Mouse (Mus musculus): ENCODE data around the gene Rhbdd3. TPM values are rescaled to one million over a fixed set of nuclear protein-coding genes. Genes with fewer than 3 reads are reported as not detected.

The Rhbdd3 gene
- polyA plus RNA-seq, 1 experiment = 41.9 TPM

DNA sequence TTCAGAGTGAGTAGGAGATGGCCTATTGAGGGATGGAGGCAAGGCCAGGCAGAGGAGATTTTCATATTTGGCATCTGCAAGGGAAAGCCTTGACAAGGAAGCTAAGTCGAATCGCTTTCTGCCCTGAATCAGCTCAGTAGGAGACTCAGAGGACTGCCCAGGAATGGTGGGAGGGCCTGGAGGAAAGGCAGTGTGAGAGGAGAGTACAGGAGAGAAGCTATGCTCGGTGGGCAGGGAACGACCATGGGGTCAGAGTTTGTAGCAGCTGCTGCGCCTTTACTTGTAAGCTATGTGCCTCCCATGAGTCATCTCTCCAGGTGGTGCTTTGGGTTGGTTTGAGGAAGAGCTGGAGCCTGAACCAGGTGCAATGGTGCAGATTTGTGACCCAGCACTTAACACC is 2.1 kb downstream of the Rhbdd3 start:
- peak; percentile 5 for DNase-seq (ENCODE audit: low read depth)
- TF ChIP-seq CTCF (IDR thresholded peaks at IDR 0.05; ENCODE audit: borderline replicate concordance, extremely low read depth, insufficient read depth, insufficient read length) = no peak

DNA sequence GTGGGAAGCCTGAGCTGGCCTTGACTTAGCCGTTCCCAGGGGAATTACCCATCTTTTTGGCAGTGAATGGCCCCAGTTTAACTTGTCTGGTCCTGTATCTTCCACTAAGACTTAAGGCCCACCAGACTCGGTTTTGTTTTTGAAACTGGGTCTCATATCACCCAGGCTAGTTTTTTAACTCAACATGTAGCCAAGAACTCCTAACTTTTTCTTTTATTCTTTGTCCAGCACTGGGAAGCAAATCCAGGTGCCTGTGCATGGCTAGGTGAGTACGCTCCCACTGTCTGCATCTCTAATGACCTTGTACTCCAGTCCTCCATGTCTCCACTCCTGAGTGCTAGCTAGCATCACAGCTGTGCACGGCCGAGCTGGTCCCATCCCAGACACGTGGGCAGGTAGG is 2.9 kb downstream of the Rhbdd3 start:
- no peak for TF ChIP-seq POLR2A (IDR thresholded peaks at IDR 0.05; ENCODE audit: borderline replicate concordance, extremely low read depth, insufficient read depth, insufficient read length, poor library complexity, severe bottlenecking)
- TF ChIP-seq CTCF (IDR thresholded peaks at IDR 0.05; ENCODE audit: borderline replicate concordance, extremely low read depth, insufficient read depth, insufficient read length) = no peak
- DNase-seq (ENCODE audit: low read depth) = peak; percentile 1

DNA sequence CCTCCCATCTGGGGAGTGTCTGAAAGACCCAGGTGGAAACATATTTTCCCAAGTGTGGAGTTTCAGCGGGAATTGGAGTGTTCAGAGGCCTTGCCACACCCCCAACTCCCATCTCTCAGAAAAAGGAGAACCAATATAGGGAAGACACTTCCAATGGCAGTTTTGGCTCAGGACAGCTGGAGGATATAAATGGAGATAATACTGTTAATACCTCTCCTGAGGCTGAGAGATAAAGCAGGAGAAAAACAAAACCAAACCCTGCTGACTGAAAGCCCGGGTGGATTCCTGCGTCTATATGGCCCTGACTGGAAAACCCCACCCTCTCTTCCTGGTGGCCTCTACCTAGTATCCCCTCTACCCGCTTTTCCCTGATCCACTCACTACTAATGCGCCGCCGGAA is 3.7 kb downstream of the Rhbdd3 start:
- TF ChIP-seq CTCF (IDR thresholded peaks at IDR 0.05; ENCODE audit: borderline replicate concordance, extremely low read depth, insufficient read depth, insufficient read length) (no peak), POLR2A (IDR thresholded peaks at IDR 0.05; ENCODE audit: borderline replicate concordance, extremely low read depth, insufficient read depth, insufficient read length, poor library complexity, severe bottlenecking) (no peak)
- no peak for DNase-seq (ENCODE audit: low read depth)

DNA sequence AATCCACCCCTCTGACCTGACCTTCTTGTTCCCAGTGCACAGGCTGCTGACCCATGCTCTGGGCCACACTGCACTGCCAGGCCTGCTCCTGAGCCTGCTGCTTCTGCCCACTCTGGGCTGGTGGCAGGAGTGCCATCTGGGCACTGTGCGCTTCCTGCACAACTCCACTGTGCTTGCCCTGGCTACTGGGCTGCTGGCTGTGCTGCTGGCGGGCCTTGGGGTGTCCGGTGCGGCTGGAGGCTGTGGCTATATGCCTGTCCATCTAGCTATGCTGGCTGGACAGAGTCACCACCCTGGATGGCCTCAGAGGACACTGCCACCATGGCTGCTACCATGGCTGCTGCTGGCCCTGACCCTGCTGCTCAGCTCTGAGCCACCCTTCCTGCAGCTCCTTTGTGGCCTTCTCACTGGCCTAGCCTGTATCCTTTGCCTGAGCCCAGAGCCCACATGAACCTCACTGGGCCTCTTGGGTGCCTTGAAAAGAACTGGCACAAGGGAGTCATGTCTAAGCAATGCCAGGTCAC is 5.3 kb downstream of the Rhbdd3 start:
- no peak for TF ChIP-seq CTCF (IDR thresholded peaks at IDR 0.05; ENCODE audit: borderline replicate concordance, extremely low read depth, insufficient read depth, insufficient read length)
- no peak for TF ChIP-seq POLR2A (IDR thresholded peaks at IDR 0.05; ENCODE audit: borderline replicate concordance, extremely low read depth, insufficient read depth, insufficient read length, poor library complexity, severe bottlenecking)
- DNase-seq (ENCODE audit: low read depth) = no peak

DNA sequence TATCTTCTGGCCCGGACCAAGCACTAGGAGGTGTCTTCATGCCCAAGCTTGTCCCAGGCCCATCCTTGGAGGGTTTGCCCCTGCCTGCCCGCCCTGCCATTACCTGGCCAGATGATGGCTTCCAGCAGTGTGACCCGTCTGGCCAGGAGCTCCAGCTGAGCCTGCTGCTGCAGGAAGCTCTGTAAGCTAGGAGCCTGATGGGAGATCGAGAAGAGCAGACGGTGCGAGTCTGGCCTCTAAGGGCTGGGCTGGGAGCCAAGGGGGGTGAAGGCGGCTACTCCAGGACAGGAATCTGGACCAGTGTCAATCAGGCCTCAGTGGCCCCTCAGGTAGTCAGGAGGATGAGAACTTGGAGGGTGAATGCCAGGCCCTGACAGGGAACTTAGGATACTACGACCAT is 10.7 kb downstream of the Rhbdd3 start:
- no peak for DNase-seq (ENCODE audit: low read depth)
- no peak for TF ChIP-seq CTCF (IDR thresholded peaks at IDR 0.05; ENCODE audit: borderline replicate concordance, extremely low read depth, insufficient read depth, insufficient read length)
- no peak for TF ChIP-seq POLR2A (IDR thresholded peaks at IDR 0.05; ENCODE audit: borderline replicate concordance, extremely low read depth, insufficient read depth, insufficient read length, poor library complexity, severe bottlenecking)

DNA sequence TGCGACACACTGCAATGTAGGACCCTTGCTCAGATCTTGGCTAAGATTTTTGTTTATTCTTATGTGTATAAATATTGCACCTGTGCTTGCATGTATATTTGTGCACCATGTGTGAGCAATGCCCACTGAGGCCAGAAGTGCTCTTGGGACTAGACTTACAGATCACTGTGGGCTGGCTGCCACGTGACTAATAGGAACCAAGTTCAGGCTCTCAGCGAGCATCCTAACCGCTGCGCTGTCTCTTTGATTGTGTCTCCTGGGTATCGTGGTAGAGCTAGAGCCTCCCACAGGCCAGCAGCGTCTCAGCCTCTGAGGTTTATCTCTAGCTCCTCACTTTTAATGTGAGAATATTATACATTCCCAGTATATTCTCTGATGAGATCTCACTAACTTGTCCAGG is 14.9 kb downstream of the Rhbdd3 start:
- TF ChIP-seq POLR2A (IDR thresholded peaks at IDR 0.05; ENCODE audit: borderline replicate concordance, extremely low read depth, insufficient read depth, insufficient read length, poor library complexity, severe bottlenecking) (no peak), CTCF (IDR thresholded peaks at IDR 0.05; ENCODE audit: borderline replicate concordance, extremely low read depth, insufficient read depth, insufficient read length) (no peak)
- DNase-seq (ENCODE audit: low read depth) = no peak

DNA sequence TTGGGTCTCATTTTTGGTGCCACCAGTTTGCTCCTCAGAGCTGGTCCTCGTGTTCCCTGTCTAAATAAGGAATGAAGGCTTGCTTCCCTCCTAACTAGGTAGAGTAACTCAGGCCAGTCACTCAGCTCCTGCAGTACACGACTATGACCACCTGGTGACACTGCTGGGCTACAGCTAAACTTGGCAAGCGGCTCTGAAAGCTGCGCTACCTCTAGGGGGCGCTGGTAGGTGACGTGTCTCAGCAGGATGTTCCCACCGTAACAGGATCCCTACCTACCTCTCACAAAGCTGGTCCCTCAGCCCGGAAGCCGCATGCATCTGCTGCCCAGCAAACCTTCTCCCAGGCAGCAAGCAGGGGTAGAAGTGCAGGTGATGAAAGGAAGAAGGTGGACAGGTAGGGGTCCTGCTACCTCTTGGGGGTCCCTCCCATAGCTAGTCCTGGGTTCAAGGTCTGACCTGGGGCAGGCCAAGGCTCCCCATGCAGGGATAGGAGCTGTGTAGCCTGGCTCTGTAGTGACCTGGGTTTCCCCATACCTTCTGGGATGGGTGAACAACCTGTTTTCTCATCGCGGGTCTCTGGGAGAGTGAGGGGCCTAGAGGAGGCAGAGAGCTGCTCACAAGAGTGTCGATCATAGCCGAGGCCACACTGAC is 16.3 kb downstream of the Rhbdd3 start:
- peak; percentile 84 for DNase-seq (ENCODE audit: low read depth)
- TF ChIP-seq CTCF (IDR thresholded peaks at IDR 0.05; ENCODE audit: borderline replicate concordance, extremely low read depth, insufficient read depth, insufficient read length) (peak; percentile 99), POLR2A (IDR thresholded peaks at IDR 0.05; ENCODE audit: borderline replicate concordance, extremely low read depth, insufficient read depth, insufficient read length, poor library complexity, severe bottlenecking) (no peak)

DNA sequence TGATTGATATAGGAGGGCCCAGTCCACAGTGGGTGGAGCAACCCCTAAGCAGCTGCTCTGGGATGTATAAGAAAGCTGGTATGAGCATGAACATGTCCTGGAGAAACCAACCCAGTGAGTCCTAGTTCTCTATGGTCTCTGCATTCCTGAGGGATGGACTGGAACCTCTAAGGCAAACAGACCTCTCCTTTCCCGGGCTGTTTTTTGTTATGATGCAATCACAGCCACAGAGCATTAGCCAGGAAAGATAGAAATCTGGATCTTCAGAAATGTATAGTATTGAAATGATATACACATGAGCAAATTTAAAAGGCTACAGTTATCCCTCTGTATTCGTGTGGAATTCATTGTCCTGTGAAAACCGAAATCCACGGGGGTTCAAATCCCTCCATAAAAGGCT is 27.0 kb downstream of the Rhbdd3 start:
- no peak for DNase-seq (ENCODE audit: low read depth)
- no peak for TF ChIP-seq POLR2A (IDR thresholded peaks at IDR 0.05; ENCODE audit: borderline replicate concordance, extremely low read depth, insufficient read depth, insufficient read length, poor library complexity, severe bottlenecking)
- TF ChIP-seq CTCF (IDR thresholded peaks at IDR 0.05; ENCODE audit: borderline replicate concordance, extremely low read depth, insufficient read depth, insufficient read length) = no peak

DNA sequence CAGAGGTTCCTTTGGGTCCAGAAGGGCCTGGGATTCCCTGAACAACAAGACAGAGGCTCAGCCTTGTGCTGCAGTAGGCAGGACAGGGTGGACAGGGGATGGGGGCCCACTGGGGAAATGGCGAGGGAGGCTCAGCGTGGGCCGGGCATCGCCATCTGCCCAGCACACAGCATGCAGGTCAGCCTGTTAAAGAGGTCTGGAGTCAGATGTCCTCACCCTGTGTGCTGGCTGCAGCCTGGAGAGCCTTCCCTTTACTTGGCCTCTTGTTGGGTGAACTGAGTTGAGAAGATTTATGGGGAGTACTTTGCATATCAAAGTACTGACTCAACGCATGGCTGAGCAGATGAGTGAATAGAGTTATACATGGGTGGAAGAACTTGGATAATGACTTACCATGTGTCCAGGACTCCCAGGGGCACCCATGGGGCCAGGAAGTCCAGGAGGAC is 30.3 kb downstream of the Rhbdd3 start:
- TF ChIP-seq POLR2A (IDR thresholded peaks at IDR 0.05; ENCODE audit: borderline replicate concordance, extremely low read depth, insufficient read depth, insufficient read length, poor library complexity, severe bottlenecking) (no peak), CTCF (IDR thresholded peaks at IDR 0.05; ENCODE audit: borderline replicate concordance, extremely low read depth, insufficient read depth, insufficient read length) (no peak)
- peak; percentile 75 for DNase-seq (ENCODE audit: low read depth)

DNA sequence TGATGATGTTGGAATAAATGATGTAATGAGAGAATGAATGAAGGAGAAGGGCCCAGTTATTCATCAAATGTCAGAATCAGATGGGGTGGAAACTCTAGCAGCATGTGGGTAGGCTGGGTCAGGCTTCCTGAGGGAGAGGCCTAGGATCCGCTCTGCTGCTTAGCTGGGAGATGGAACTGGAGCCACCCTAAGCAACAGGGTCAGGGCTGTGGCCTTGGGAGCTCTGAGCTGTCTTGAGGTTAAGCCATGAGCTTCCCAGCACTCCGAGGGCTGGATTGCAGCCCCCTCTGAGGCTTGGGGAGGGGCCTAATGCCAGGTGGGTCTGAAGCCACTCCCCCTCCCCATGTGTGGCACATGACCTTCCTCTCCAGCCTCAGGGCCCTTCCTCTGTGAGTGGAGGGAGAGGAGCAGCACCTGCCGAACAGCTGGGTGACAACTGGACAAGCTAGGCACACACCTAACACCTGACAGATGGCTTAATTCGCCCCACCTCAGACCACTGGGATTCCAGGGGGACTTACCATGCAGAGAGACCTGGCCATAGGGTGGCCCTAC is 31.5 kb downstream of the Rhbdd3 start:
- DNase-seq (ENCODE audit: low read depth) = no peak
- TF ChIP-seq POLR2A (IDR thresholded peaks at IDR 0.05; ENCODE audit: borderline replicate concordance, extremely low read depth, insufficient read depth, insufficient read length, poor library complexity, severe bottlenecking) (no peak), CTCF (IDR thresholded peaks at IDR 0.05; ENCODE audit: borderline replicate concordance, extremely low read depth, insufficient read depth, insufficient read length) (no peak)

DNA sequence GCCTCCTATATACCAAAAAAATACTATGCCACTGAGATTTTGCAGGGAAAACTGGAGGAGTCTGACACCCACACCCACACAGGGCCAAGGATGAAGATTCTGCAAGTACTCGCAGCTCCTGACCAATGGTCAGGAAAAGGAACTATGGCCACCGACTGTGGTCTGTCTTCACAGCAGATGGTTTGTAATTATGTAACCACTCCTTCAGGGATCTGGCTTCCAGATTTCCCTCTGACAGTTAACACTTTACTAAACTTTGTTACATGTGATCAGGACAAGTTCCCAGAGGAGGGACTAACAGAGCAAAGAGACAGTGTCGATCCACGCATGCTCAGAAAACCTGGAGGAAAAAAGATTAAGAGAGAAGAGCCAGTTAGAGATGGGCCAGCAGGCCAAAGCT is 34.0 kb downstream of the Rhbdd3 start:
- DNase-seq (ENCODE audit: low read depth) = no peak
- TF ChIP-seq POLR2A (IDR thresholded peaks at IDR 0.05; ENCODE audit: borderline replicate concordance, extremely low read depth, insufficient read depth, insufficient read length, poor library complexity, severe bottlenecking) = no peak
- no peak for TF ChIP-seq CTCF (IDR thresholded peaks at IDR 0.05; ENCODE audit: borderline replicate concordance, extremely low read depth, insufficient read depth, insufficient read length)

DNA sequence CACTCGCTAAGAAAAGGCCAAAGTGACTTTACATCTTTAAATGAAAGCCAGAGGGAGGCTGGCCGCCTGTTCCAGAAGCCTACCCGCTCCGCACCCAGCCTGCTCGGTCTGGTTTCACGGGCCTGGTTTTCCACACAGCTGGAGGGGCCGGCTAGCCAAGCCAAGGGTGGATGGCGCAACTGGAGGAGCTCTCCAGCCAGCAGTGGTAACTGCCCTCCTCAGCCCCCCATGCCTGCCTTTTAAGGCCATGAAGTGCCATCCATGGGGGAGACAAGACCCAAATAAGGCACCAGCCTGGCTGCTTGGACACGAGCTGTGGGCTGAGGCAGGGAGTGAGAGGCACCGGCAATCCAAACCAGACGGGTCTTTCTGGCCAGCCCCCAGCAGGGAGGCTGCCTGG is 37.2 kb downstream of the Rhbdd3 start:
- no peak for TF ChIP-seq CTCF (IDR thresholded peaks at IDR 0.05; ENCODE audit: borderline replicate concordance, extremely low read depth, insufficient read depth, insufficient read length)
- TF ChIP-seq POLR2A (IDR thresholded peaks at IDR 0.05; ENCODE audit: borderline replicate concordance, extremely low read depth, insufficient read depth, insufficient read length, poor library complexity, severe bottlenecking) = no peak
- no peak for DNase-seq (ENCODE audit: low read depth)

Data from brain, embryonic 14.5 days (tissue).